Mouse (Mus musculus): ENCODE measurements around the gene Baz1b. TPM values are rescaled to one million over a fixed set of nuclear protein-coding genes. Genes with fewer than 3 reads are reported as not detected.

Gene Baz1b
- polyA plus RNA-seq, 1 experiment = 39.9 TPM

DNA sequence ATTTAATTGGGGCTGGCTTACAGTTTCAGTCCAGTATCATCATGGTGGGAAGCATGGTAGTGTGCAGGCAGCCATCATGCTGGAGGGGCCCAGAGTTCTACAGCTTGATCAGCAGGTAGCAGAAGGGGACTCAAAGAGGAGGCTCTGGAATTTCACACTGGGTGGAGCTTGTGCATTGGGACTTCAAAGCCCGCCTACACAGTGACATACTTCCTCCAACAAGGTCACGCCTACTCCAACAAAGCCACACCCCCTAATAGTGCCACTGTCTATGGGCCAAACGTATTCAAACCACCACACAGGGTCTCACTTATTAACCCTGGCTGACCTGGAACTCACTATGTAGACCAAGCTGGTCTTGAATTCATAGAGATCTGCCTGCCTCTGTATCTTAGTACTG, 69.1 kb downstream of the Baz1b start:
- TF ChIP-seq MYOD1 (IDR thresholded peaks at IDR 0.05; ENCODE audit: control insufficient read depth, insufficient read length, low read depth) (no peak), MAX (IDR thresholded peaks at IDR 0.05) (no peak), USF1 (IDR thresholded peaks at IDR 0.05; ENCODE audit: low read depth) (no peak), CTCF (IDR thresholded peaks at IDR 0.05; ENCODE audit: control insufficient read depth, insufficient read depth, insufficient read length) (no peak), CEBPB (IDR thresholded peaks at IDR 0.05; ENCODE audit: low read depth) (no peak)
- Histone ChIP-seq H3K27me3 (ENCODE audit: control insufficient read depth, insufficient read depth, insufficient read length) (peaks cover 31% of the 10 kb centered on the region), H3K4me3 (ENCODE audit: insufficient read depth, poor library complexity, severe bottlenecking) (no peak overlapping the region), H3K79me2 (ENCODE audit: control insufficient read depth, insufficient read depth) (no peaks in the 10 kb centered on the region), H3ac (ENCODE audit: control insufficient read depth, insufficient read length, low read depth) (no peak overlapping the region), H3K79me3 (ENCODE audit: low read depth) (no peaks in the 10 kb centered on the region), H3K36me3 (ENCODE audit: control insufficient read depth, insufficient read depth) (no peaks in the 10 kb centered on the region)

DNA sequence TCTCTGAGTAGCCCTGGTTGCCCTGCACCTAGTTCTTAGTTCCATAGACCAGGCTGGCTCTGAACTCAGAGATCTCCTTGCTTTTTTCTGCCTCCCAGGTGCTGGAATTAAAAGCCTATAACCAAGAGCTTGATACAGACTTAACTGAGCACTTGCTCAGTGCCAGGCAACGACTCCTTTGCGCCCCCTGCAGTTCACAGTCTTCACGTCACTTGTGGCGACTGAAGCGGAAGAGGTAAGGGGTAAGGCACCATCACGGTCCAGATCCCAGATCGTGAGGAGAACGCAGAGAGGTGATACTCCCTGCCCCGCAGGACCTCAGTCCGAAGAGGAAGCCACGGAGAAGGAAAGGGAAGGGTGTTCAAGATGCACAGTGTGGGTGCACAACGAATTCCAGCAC, 70.5 kb downstream of the Baz1b start:
- H3K79me3 ChIP-seq (ENCODE audit: low read depth) = no peaks in the 10 kb centered on the region
- H3K4me3 ChIP-seq (ENCODE audit: insufficient read depth, poor library complexity, severe bottlenecking) = no peak overlapping the region

DNA sequence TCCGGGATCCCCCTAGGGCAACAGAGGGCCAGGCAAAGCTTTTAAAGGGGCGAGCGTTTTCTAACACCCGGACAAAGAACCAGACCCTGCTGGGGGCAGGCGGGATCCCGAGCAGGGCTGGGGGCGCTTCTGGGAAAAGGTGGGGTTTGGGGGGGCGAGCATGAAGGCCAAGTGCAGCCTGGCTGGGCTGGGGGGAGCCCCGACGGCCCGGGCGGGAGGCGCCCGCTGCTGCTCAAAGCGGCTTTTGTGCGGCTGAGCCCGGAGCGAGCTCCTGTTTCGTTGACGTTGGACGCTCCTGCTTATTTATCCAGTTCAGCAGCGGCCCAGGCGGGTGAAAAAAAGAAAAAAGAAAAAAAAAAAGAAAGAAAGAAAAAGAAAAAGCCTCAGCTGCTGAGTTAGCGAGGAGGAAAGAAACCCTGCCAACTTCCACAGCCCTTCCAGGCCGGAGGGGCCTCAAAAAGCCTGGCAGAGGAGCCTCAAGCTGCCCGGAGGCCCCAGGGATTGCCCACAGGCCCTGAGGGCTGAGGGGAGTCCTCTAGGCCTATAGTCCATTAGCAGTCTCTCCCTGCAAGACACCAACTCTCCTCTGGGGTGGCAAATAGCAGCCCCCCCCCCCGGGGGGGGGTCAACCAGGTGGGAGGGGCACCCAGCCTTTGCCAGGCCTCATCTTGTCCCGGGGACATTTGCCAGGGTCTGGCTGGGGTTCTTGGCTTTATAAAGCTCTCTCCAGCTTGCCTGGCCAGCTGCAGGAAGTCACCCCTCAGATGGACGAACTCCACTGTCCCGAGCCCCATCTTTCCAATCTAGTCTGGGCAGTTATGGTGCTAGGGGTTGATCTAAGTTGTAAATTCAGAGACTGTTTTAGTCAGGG, 71.5 kb downstream of the Baz1b start:
- Histone ChIP-seq H3K79me3 (ENCODE audit: low read depth) (no peaks in the 10 kb centered on the region), H3K27me3 (ENCODE audit: control insufficient read depth, insufficient read depth, insufficient read length) (peaks cover 33% of the 10 kb centered on the region), H3K36me3 (ENCODE audit: control insufficient read depth, insufficient read depth) (no peaks in the 10 kb centered on the region), H3K79me2 (ENCODE audit: control insufficient read depth, insufficient read depth) (no peaks in the 10 kb centered on the region), H3ac (ENCODE audit: control insufficient read depth, insufficient read length, low read depth) (no peak overlapping the region), H3K4me3 (ENCODE audit: insufficient read depth, poor library complexity, severe bottlenecking) (no peak overlapping the region)
- TF ChIP-seq CEBPB (IDR thresholded peaks at IDR 0.05; ENCODE audit: low read depth) (no peak), MYOG (IDR thresholded peaks at IDR 0.05; ENCODE audit: control insufficient read depth, extremely low read depth, insufficient read length) (no peak), MYOD1 (IDR thresholded peaks at IDR 0.05; ENCODE audit: control insufficient read depth, insufficient read length, low read depth) (no peak), MAX (IDR thresholded peaks at IDR 0.05) (no peak), FOSL1 (IDR thresholded peaks at IDR 0.05; ENCODE audit: insufficient read depth, low read length, poor library complexity, severe bottlenecking) (no peak), USF1 (IDR thresholded peaks at IDR 0.05; ENCODE audit: low read depth) (no peak), CTCF (IDR thresholded peaks at IDR 0.05; ENCODE audit: control insufficient read depth, insufficient read depth, insufficient read length) (no peak)

More for the DNA sequence above, 70.5 kb downstream of the Baz1b start:
- no peaks in the 10 kb centered on the region for H3K79me2 ChIP-seq (ENCODE audit: control insufficient read depth, insufficient read depth)
- TF ChIP-seq MYOD1 (IDR thresholded peaks at IDR 0.05; ENCODE audit: control insufficient read depth, insufficient read length, low read depth) (no peak), CEBPB (IDR thresholded peaks at IDR 0.05; ENCODE audit: low read depth) (no peak), MYOG (IDR thresholded peaks at IDR 0.05; ENCODE audit: control insufficient read depth, extremely low read depth, insufficient read length) (no peak), MAX (IDR thresholded peaks at IDR 0.05) (no peak), USF1 (IDR thresholded peaks at IDR 0.05; ENCODE audit: low read depth) (no peak), CTCF (IDR thresholded peaks at IDR 0.05; ENCODE audit: control insufficient read depth, insufficient read depth, insufficient read length) (no peak), FOSL1 (IDR thresholded peaks at IDR 0.05; ENCODE audit: insufficient read depth, low read length, poor library complexity, severe bottlenecking) (no peak)
- no peak overlapping the region for H3ac ChIP-seq (ENCODE audit: control insufficient read depth, insufficient read length, low read depth)
- no peaks in the 10 kb centered on the region for H3K36me3 ChIP-seq (ENCODE audit: control insufficient read depth, insufficient read depth)
- peaks cover 33% of the 10 kb centered on the region for H3K27me3 ChIP-seq (ENCODE audit: control insufficient read depth, insufficient read depth, insufficient read length)

DNA sequence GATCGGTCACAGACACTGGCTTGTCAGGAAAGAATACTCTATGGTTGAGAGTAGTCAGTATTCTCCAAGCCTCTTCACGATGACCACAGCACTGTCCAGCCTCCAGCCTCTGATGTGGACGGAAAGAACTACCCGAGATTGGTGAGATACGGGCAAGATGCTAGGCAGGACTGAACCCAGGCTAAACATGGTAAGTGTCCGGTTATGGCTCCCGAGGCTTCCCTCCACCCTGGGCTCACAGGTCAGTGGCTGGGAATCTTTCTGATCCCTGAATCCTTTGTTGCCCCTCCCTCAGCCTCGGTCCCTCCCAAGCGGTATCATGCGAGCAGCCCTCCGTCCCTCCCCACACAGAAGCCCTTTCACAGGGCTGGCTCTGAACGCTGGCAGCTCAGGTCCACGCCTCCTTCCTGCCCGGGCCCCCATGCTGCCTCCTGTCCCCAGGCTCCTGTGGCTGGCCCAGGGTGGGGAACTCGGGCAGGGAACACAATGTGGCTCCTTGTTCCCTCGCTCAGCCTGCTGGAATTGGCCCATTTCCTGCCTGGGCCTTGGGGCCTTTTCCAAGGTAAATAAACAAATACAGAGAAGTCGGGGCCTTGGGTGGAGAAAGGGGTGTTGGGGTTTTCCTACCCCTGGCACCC, 76.9 kb downstream of the Baz1b start:
- peaks cover 27% of the 10 kb centered on the region for H3K27me3 ChIP-seq (ENCODE audit: control insufficient read depth, insufficient read depth, insufficient read length)
- H3K4me3 ChIP-seq (ENCODE audit: insufficient read depth, poor library complexity, severe bottlenecking) = no peak overlapping the region
- no peaks in the 10 kb centered on the region for H3K79me2 ChIP-seq (ENCODE audit: control insufficient read depth, insufficient read depth)
- TF ChIP-seq MYOG (IDR thresholded peaks at IDR 0.05; ENCODE audit: control insufficient read depth, extremely low read depth, insufficient read length) (no peak), MAX (IDR thresholded peaks at IDR 0.05) (no peak), CTCF (IDR thresholded peaks at IDR 0.05; ENCODE audit: control insufficient read depth, insufficient read depth, insufficient read length) (no peak), FOSL1 (IDR thresholded peaks at IDR 0.05; ENCODE audit: insufficient read depth, low read length, poor library complexity, severe bottlenecking) (no peak), USF1 (IDR thresholded peaks at IDR 0.05; ENCODE audit: low read depth) (no peak), CEBPB (IDR thresholded peaks at IDR 0.05; ENCODE audit: low read depth) (no peak), MYOD1 (IDR thresholded peaks at IDR 0.05; ENCODE audit: control insufficient read depth, insufficient read length, low read depth) (no peak)
- H3ac ChIP-seq (ENCODE audit: control insufficient read depth, insufficient read length, low read depth) = no peak overlapping the region
- no peaks in the 10 kb centered on the region for H3K36me3 ChIP-seq (ENCODE audit: control insufficient read depth, insufficient read depth)
- no peaks in the 10 kb centered on the region for H3K79me3 ChIP-seq (ENCODE audit: low read depth)

DNA sequence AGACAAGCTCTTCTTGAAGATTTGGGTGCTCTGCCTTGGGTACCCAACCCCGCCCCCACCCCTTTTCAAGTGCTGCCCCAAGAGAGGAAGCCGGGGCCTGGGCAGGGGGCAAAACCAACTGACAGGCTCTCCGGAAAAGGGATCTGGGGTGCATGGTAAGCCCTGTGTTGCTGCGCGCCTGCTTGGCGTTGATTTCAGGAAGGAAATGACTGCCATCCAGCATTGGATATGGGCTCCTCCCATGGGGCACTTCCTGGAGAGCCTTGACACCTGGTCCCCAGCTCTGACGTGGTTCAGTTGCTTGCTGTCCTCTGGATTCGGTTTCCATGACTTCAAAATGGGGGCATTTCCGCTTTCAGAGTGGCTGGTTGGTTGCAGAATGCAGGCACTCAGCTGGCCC, 77.5 kb downstream of the Baz1b start:
- Histone ChIP-seq H3K4me3 (ENCODE audit: insufficient read depth, poor library complexity, severe bottlenecking) (no peak overlapping the region), H3K79me3 (ENCODE audit: low read depth) (no peaks in the 10 kb centered on the region), H3K36me3 (ENCODE audit: control insufficient read depth, insufficient read depth) (no peaks in the 10 kb centered on the region), H3K79me2 (ENCODE audit: control insufficient read depth, insufficient read depth) (no peaks in the 10 kb centered on the region), H3K27me3 (ENCODE audit: control insufficient read depth, insufficient read depth, insufficient read length) (peaks cover 25% of the 10 kb centered on the region), H3ac (ENCODE audit: control insufficient read depth, insufficient read length, low read depth) (no peak overlapping the region)
- TF ChIP-seq FOSL1 (IDR thresholded peaks at IDR 0.05; ENCODE audit: insufficient read depth, low read length, poor library complexity, severe bottlenecking) (no peak), USF1 (IDR thresholded peaks at IDR 0.05; ENCODE audit: low read depth) (no peak), CEBPB (IDR thresholded peaks at IDR 0.05; ENCODE audit: low read depth) (no peak), MYOD1 (IDR thresholded peaks at IDR 0.05; ENCODE audit: control insufficient read depth, insufficient read length, low read depth) (no peak), MYOG (IDR thresholded peaks at IDR 0.05; ENCODE audit: control insufficient read depth, extremely low read depth, insufficient read length) (no peak), CTCF (IDR thresholded peaks at IDR 0.05; ENCODE audit: control insufficient read depth, insufficient read depth, insufficient read length) (no peak), MAX (IDR thresholded peaks at IDR 0.05) (no peak)

Data from C2C12 (cell line).